Mouse (Mus musculus) lung, adult 2 months (tissue): ENCODE measurements around the gene Arpc2. TPM values are rescaled to one million over a fixed set of nuclear protein-coding genes. Genes with fewer than 3 reads are reported as not detected.

Source experiments
- DNase-seq: peaks from one replicate; pipeline ENCODE4 v3.0.0; 2022
- H3K4me1 ChIP-seq: fragments of 200-500 bp; 2 replicates; pipeline ENCODE4 v1.6.1; 2011; ENCODE audit warnings: low read length; ENCODE audit not compliant: control insufficient read depth, insufficient read depth
- H3K4me3 ChIP-seq: fragments of 200-500 bp; replicated peaks from 2 replicates; pipeline ENCODE3; 2011; ENCODE audit warnings: low read depth, mild to moderate bottlenecking, control low read depth, low read length; ENCODE audit errors: extremely low read depth
- CTCF ChIP-seq: fragments of 200-500 bp; IDR thresholded peaks from 2 replicates; pipeline ENCODE4 v1.5.1; 2011; ENCODE audit warnings: mild to moderate bottlenecking, low read length, control low read depth; ENCODE audit not compliant: insufficient read depth
- POLR2A ChIP-seq: fragments of 200-500 bp; IDR thresholded peaks from 2 replicates; pipeline ENCODE4 v1.6.1; 2011; ENCODE audit warnings: low read depth, mild to moderate bottlenecking, control low read depth, low read length, borderline replicate concordance; ENCODE audit errors: extremely low read depth
- WGBS: fragments of 180-500 bp; shearing (Covaris S2); methylation state at CpG from one replicate; pipeline ENCODE4 v1.1.7; 2018; 5-methylcytosine and 5-hydroxymethylcytosine counted together
- polyA plus RNA-seq: library from polyadenylated mRNA; depleted of rRNA; stranded (reverse); fragments of >200 nt; gene quantifications from 2 replicates; pipeline ENCODE4 v1.2.3, GENCODE M21; 2012; rRNA removed

Arpc2 gene
- polyA plus RNA-seq, 1 experiment, result 180 TPM

- H3K4me3 ChIP-seq, result no peak overlapping the region
- DNase-seq, result no peak
- H3K4me1 ChIP-seq, result peaks cover 10% of the 10 kb centered on the region
- no peak for TF ChIP-seq CTCF
- TF ChIP-seq POLR2A, result no peak
- WGBS, result 79% methylated on average over 10 of the region's 10 CpGs
These were observed 72.4 kb downstream of the Arpc2 start for GRCm38 (mm10) chr1:74308001-74308964.

GRCm38 (mm10) chr1:74309767-74310166 is 73.9 kb downstream of the Arpc2 start:
- H3K4me3 ChIP-seq, result no peak overlapping the region
- WGBS, result 14% methylated on average over 3 of the region's 3 CpGs
- peaks cover 10% of the 10 kb centered on the region for H3K4me1 ChIP-seq
- no peak for DNase-seq
- TF ChIP-seq POLR2A, result no peak
- no peak for TF ChIP-seq CTCF

DNA sequence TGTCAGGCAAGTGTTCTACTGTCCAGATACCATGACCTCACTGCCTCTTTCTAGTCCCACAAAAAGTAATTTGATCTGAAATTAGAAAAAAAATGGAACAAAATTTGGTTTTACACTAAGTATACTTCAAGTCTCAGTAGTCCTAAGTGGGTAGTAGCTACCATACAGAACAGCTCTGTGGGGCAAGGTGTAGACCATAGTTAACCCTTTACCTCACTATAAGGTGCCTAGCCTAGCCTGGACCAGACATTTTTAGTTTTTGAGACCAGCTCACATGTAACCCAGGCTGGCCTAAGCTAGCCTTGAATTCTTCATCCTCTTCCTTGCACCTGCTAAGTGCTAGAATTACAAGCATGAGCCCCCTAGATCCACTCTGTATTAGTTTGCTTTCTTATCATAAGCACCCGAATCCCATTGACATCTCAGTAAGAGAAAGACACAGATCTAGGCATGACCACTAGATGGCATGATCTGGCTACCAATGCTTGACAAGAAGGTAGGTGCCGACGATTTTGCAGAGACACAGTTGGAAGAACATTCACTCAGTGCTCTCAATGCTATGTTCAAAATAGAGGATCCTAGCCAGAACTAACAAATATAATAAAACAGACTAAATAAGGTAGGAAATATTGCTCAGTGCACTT is 77.3 kb downstream of the Arpc2 start:
- DNase-seq, result no peak
- no peak for TF ChIP-seq POLR2A
- peak; percentile 47 for TF ChIP-seq CTCF
- WGBS, result under 1% methylated on average over 3 of the region's 3 CpGs
- Histone ChIP-seq H3K4me3 (no peak overlapping the region), H3K4me1 (peaks cover 6% of the 10 kb centered on the region)

DNA sequence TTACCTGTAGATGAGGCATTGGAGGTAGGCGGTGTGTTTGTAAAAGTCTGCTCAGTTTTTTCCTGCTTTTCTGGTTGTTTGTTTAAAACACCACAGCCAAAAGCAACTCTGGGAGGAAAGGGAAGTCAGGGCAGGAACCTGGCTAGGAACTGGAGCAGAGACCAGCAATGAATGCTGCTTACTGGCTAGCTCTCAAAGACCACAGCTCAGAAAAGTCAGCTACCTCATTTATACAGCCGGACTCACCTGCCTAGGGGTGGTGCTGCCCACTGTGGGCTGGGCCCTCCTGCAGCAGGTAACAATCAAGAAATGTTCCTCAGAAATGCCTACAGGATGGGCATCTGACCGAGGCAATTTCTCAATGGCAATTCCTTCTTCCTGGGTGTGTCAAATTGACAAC is 78.9 kb downstream of the Arpc2 start:
- TF ChIP-seq CTCF (no peak), POLR2A (no peak)
- H3K4me1 ChIP-seq, result peaks cover 5% of the 10 kb centered on the region
- no peak for DNase-seq
- WGBS, result 55% methylated on average over 3 of the region's 3 CpGs
- no peak overlapping the region for H3K4me3 ChIP-seq

DNA sequence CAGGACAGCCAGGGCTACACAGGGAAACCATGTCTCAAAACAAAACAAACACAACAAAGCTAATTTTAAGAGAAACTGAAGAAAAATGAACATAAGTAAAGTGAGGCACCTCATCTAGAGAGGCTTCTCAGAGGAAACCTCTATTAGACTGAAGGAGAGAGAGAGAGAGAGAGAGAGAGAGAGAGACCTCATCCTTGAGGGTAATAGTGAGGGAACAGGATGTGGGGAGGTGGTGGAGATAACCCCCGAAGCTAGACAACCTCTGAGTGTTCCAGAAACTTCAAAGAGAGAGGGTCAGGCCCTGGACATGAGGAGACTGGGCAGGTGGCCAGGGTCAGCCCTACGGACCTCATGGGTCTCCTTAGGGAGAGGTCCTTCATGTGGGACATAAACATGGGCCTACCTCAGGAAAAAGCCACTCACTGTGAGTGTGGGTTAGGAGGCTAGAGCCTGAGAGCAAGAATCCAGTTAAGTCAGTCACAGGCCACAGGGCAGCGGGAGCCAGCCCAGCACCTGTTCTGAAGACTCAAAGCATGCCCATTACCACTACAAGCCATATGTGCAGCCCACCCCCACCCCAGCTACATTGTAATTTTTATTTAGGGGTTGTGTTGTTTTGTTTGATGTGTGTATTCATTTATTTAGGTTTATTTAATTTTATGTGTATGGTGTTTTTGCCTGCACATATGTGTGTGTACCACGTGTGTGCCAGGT is 80.4 kb downstream of the Arpc2 start:
- Histone ChIP-seq H3K4me1 (peaks cover 4% of the 10 kb centered on the region; the same call in 1 of the 2 replicates), H3K4me3 (no peak overlapping the region)
- WGBS, result 68% methylated on average over 4 of the region's 4 CpGs
- TF ChIP-seq CTCF, result no peak
- no peak for TF ChIP-seq POLR2A
- no peak for DNase-seq

Other genes starting within 250 kb of the Arpc2 start
- gene Tns1, start 111.6 kb upstream of the Arpc2 start, polyA plus RNA-seq, result 781 and 1,078 TPM in 2 replicates
- 1.4 and 1.6 TPM in 2 replicates for gene Rufy4, start 110.5 kb upstream of the Arpc2 start, polyA plus RNA-seq
- 3.2 and 6.4 TPM in 2 replicates for gene Cxcr2, start 82.1 kb upstream of the Arpc2 start, polyA plus RNA-seq
- gene Cxcr1, start 41.5 kb upstream of the Arpc2 start, polyA plus RNA-seq, result 0.43 and 1.5 TPM in 2 replicates
- gene Gpbar1, start 42.5 kb downstream of the Arpc2 start, polyA plus RNA-seq, result 0.18 and 0.22 TPM in 2 replicates
- gene Aamp, start 48.7 kb downstream of the Arpc2 start, polyA plus RNA-seq, result 141 and 172 TPM in 2 replicates
- gene Pnkd, start 48.8 kb downstream of the Arpc2 start, polyA plus RNA-seq, result 63.0 and 63.5 TPM in 2 replicates
- gene Tmbim1, start 69.5 kb downstream of the Arpc2 start, polyA plus RNA-seq, result 567 and 655 TPM in 2 replicates
- 10.2 TPM in 2 replicates for gene Catip, start 126.0 kb downstream of the Arpc2 start, polyA plus RNA-seq
- gene Slc11a1, start 139.1 kb downstream of the Arpc2 start, polyA plus RNA-seq, result 33.3 and 41.8 TPM in 2 replicates
- gene Ctdsp1, start 155.4 kb downstream of the Arpc2 start, polyA plus RNA-seq, result 197 and 200 TPM in 2 replicates
- gene Vil1, start 173.3 kb downstream of the Arpc2 start, polyA plus RNA-seq, result 0.31 and 1.1 TPM in 2 replicates